Mouse (Mus musculus) neural tube, embryonic 13.5 days (tissue): ENCODE data around the gene Rbp7. TPM values are rescaled to one million over a fixed set of nuclear protein-coding genes. Genes with fewer than 3 reads are reported as not detected.

Source experiments
- ATAC-seq: fragments of 200-750 bp; cut with Nextera tagmentation; 2 replicates; pipeline ENCODE4 v1.8.0; 2017; ENCODE audit warnings: low read depth, mild to moderate bottlenecking, moderate TSS enrichment, moderate library complexity
- H3K27ac ChIP-seq: fragments of 300-500 bp; sonication (generic); replicated peaks from 2 replicates; pipeline ENCODE4 v1.5.1; 2015; ENCODE audit warnings: moderate library complexity, mild to moderate bottlenecking, inconsistent platforms
- H3K27me3 ChIP-seq: fragments of 300-500 bp; sonication (generic); 2 replicates; pipeline ENCODE4 v1.6.1; 2015; ENCODE audit warnings: mild to moderate bottlenecking, inconsistent platforms
- H3K36me3 ChIP-seq: fragments of 300-500 bp; sonication (generic); 2 replicates; pipeline ENCODE4 v1.6.1; 2015; ENCODE audit warnings: mild to moderate bottlenecking, inconsistent platforms
- H3K4me1 ChIP-seq: fragments of 300-500 bp; sonication (generic); replicated peaks from 2 replicates; pipeline ENCODE4 v1.6.1; 2015; ENCODE audit warnings: inconsistent platforms
- H3K4me2 ChIP-seq: fragments of 300-500 bp; sonication (generic); 2 replicates; pipeline ENCODE4 v1.6.1; 2015; ENCODE audit warnings: inconsistent platforms, mild to moderate bottlenecking, moderate library complexity
- H3K4me3 ChIP-seq: fragments of 300-500 bp; sonication (generic); 2 replicates; pipeline ENCODE4 v1.5.1; 2015; ENCODE audit warnings: mild to moderate bottlenecking, inconsistent platforms
- H3K9ac ChIP-seq: fragments of 300-500 bp; sonication (generic); 2 replicates; pipeline ENCODE4 v1.6.1; 2015; ENCODE audit warnings: moderate library complexity, mild to moderate bottlenecking, inconsistent platforms
- H3K9me3 ChIP-seq: fragments of 300-500 bp; sonication (generic); 2 replicates; pipeline ENCODE4 v1.6.1; 2016; ENCODE audit warnings: inconsistent platforms
- WGBS: fragments of 180-500 bp; shearing (Covaris S2); methylation state at CpG from one replicate; pipeline ENCODE4 v1.1.7; 2015; 5-methylcytosine and 5-hydroxymethylcytosine counted together
- polyA plus RNA-seq: library from polyadenylated mRNA; unstranded; fragments of >200 nt; fragmentation: Nextera tagmentation; extraction: Ambion mirVana; gene quantifications from 2 replicates; pipeline ENCODE4 v1.2.1, GENCODE M21; 2015

The Rbp7 gene
- not detected in 2 replicates for polyA plus RNA-seq

DNA sequence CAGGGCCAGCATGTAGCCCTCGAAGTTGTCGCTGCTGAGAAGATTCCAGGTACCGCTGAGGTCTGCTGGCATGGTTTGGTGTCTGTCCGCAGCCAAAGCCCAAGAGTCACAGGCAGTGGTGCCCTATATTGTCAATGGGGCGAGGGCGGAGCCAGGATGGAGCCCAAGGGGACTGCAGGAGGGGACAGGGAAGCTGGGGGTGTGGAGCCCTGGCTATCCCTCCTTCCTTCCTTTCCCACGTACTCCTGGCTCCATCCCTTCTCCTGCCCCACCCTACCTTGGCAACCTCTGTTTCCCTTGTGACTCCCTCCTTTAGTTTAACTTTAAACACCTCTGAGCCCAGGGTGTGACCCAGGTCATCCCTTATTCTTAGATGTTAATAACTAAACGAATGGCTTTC lies at the start of gene Rbp7:
Gene Rbp7 (minus strand): TSS at position 100 of the 400 bp plus-strand sequence.
- no peak for ATAC-seq
- H3K36me3 ChIP-seq: no peaks in the 10 kb centered on the region
- no peak within 1 kb of the TSS for H3K4me2 ChIP-seq
- no peaks in the 10 kb centered on the region for H3K9me3 ChIP-seq
- no peaks in the 10 kb centered on the region for H3K27me3 ChIP-seq
- no peak within 1 kb of the TSS for H3K4me3 ChIP-seq
- no peak within 1 kb of the TSS for H3K9ac ChIP-seq
- 58% methylated on average over 8 of the region's 8 CpGs for WGBS
- no peak within 1 kb of the TSS for H3K27ac ChIP-seq
- H3K4me1 ChIP-seq: no peaks in the 10 kb centered on the region; the same call in 1 of the 2 replicates

DNA sequence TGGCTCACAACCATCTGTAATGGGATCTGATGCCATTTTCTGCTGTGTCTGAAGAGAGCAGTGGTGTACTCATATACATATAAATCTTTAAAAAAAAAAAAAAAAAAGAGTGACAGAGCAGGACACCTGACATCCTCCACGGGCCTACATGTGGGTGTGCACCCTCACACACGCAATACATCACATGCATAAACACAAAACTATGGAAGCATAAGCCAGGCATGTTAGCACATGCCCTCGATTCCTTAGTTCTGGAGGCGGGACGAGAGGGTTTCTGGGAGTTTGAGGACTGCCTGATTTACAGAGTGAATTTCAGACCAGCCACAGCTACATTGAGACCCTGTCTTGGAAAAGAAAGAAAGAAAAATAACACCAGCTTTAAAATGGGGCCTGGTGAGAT lies 49.6 kb upstream of the Rbp7 start:
- no peaks in the 10 kb centered on the region for H3K9me3 ChIP-seq
- no peak overlapping the region for H3K9ac ChIP-seq
- ATAC-seq: no peak
- H3K4me2 ChIP-seq: no peak overlapping the region
- H3K4me3 ChIP-seq: no peak overlapping the region
- peaks cover 11% of the 10 kb centered on the region; the same call in 1 of the 2 replicates for H3K4me1 ChIP-seq
- H3K27ac ChIP-seq: no peak overlapping the region
- WGBS: 69% methylated on average over 5 of the region's 5 CpGs
- no peaks in the 10 kb centered on the region for H3K27me3 ChIP-seq
- H3K36me3 ChIP-seq: peaks cover 30% of the 10 kb centered on the region

DNA sequence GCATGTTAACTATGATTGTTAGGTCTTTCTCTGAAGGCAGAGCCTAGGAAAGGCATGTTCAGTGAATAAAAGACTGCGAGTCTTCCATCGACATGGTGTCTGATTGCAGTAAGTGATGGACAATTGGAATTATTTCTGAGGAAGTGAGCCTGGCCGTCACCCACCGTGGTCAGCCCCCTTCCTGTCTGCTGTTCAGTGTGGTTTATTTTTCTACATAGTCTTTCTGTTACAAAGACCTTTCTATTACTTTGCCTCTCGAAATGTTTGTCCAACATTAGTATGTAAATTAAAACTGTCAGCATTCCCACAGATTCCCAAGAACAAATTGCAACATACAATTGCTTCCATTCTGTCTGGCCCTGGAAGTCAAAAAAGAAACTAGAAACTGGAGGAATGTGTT lies 45.0 kb upstream of the Rbp7 start:
- Histone ChIP-seq H3K9ac (no peak overlapping the region), H3K9me3 (no peaks in the 10 kb centered on the region), H3K27ac (no peak overlapping the region), H3K4me3 (no peak overlapping the region), H3K4me2 (no peak overlapping the region), H3K36me3 (peaks cover 68% of the 10 kb centered on the region), H3K4me1 (peaks cover 21% of the 10 kb centered on the region), H3K27me3 (no peaks in the 10 kb centered on the region)
- WGBS: 82% methylated on average over 5 of the region's 5 CpGs
- ATAC-seq: no peak

DNA sequence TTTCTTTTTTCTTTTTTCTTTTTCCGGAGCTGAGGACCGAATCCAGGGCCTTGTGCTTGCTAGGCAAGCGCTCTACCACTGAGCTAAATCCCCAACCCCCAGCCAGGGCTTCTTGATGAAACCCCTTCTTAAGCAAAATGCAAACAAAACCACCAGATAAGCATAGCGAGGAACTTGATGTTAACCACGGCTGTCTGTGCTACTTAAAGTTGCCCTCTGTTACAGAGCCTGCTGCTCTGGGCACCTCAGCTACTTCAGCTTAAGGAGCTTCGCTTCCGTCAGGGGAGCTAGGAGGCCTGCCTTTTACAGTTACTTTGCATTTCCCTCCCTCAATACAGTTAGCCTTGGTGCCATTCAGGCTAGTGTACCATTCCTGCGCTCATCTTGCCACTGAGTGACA lies 44.1 kb upstream of the Rbp7 start:
- Histone ChIP-seq H3K9me3 (no peaks in the 10 kb centered on the region), H3K27me3 (no peaks in the 10 kb centered on the region), H3K4me2 (no peak overlapping the region), H3K9ac (no peak overlapping the region), H3K27ac (no peak overlapping the region), H3K4me3 (no peak overlapping the region), H3K36me3 (peaks cover 77% of the 10 kb centered on the region), H3K4me1 (peaks cover 15% of the 10 kb centered on the region)
- 89% methylated on average over 8 of the region's 8 CpGs for WGBS
- ATAC-seq: no peak

- Histone ChIP-seq H3K27me3 (no peaks in the 10 kb centered on the region), H3K27ac (peak overlapping the region; percentile 67), H3K4me1 (peaks cover 15% of the 10 kb centered on the region), H3K4me2 (no peak overlapping the region), H3K9me3 (no peaks in the 10 kb centered on the region), H3K36me3 (peaks cover 81% of the 10 kb centered on the region), H3K4me3 (no peak overlapping the region), H3K9ac (no peak overlapping the region)
- 10% methylated on average over 2 of the region's 2 CpGs for WGBS
- ATAC-seq: peak; percentile 63; the same call in 1 of the 2 replicates
Measured at GRCm38 (mm10) chr4:149496612-149497011, 41.8 kb upstream of the Rbp7 start.

DNA sequence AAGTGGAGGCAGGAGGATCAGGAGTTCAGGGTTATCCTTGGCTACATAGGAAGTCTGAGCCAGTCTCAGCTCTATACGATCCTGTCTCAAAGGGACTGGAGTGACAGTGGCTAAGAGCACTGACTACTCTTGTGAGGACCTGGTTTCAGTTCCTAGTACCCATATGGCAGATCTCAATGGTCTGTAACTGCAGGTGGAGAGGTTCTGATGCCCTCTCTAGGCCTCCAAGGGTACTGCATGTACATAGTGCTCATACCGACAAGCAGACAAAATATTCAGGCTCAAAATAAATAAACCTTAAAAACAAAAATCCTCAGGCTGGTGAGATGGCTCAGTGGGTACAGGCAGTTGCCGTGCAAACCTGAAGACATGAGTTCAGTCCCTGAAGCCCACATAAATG lies 36.4 kb upstream of the Rbp7 start:
- Histone ChIP-seq H3K9ac (no peak overlapping the region), H3K9me3 (no peaks in the 10 kb centered on the region; the same call in 1 of the 2 replicates), H3K27me3 (no peaks in the 10 kb centered on the region), H3K36me3 (peaks cover 87% of the 10 kb centered on the region), H3K4me3 (no peak overlapping the region), H3K27ac (no peak overlapping the region), H3K4me2 (no peak overlapping the region), H3K4me1 (peaks cover 20% of the 10 kb centered on the region)
- ATAC-seq: no peak
- 98% methylated on average over 3 of the region's 3 CpGs for WGBS

DNA sequence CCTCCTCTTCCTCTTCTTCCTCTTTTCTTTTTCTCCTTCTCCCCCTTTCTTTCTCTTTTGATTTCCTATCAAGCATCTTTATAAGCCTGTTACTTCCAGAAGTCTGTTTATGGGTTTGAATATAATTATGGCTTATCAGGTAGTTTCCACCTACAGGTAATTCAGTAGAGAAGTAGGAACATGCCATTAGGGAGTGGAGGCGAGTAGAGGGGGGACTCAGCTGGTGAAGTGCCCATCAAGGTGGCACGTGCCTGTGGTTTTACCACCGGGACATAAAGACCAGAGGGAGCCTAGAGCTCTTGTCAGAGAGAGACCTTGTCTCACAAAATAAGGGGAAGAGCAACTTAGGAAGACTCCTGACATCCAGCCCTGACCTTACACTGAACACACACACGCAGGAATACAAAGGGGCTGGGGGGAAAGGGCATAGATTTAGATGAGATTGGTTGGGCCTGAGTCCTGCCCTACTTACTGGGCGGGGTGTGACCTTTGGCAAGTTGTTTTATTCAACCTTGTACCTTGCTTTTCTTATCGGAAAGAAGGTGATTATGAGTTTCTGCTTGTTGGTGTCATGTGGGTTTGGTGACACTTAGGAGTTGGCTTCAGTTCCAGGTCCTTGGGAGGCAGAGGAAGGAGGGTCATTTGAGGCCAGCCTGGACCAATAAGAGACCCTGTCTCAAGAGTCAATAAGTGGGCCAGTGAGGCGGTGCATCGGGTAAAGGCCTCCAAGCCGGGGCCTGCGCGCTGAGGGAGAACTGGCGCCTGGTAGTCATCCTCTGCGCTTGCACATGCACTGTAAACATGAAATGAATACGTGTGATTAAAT lies 34.9 kb upstream of the Rbp7 start:
- H3K9me3 ChIP-seq: no peaks in the 10 kb centered on the region; the same call in 1 of the 2 replicates
- H3K9ac ChIP-seq: no peak overlapping the region
- peaks cover 74% of the 10 kb centered on the region for H3K36me3 ChIP-seq
- no peak overlapping the region for H3K4me2 ChIP-seq
- no peak overlapping the region for H3K27ac ChIP-seq
- WGBS: 96% methylated on average over 14 of the region's 14 CpGs
- no peaks in the 10 kb centered on the region for H3K27me3 ChIP-seq
- peaks cover 22% of the 10 kb centered on the region for H3K4me1 ChIP-seq
- no peak for ATAC-seq
- H3K4me3 ChIP-seq: no peak overlapping the region

GRCm38 (mm10) chr4:149487729-149488128 lies 33.0 kb upstream of the Rbp7 start:
- no peak for ATAC-seq
- Histone ChIP-seq H3K9me3 (no peaks in the 10 kb centered on the region; the same call in 1 of the 2 replicates), H3K27ac (no peak overlapping the region), H3K9ac (no peak overlapping the region), H3K4me1 (peaks cover 31% of the 10 kb centered on the region), H3K27me3 (no peaks in the 10 kb centered on the region), H3K4me2 (no peak overlapping the region), H3K36me3 (peaks cover 57% of the 10 kb centered on the region), H3K4me3 (no peak overlapping the region)
- WGBS: 94% methylated on average over 12 of the region's 12 CpGs

GRCm38 (mm10) chr4:149485825-149486206 lies 31.0 kb upstream of the Rbp7 start:
- H3K4me1 ChIP-seq: peaks cover 31% of the 10 kb centered on the region
- peak overlapping the region; percentile 75 for H3K4me3 ChIP-seq
- no peaks in the 10 kb centered on the region for H3K9me3 ChIP-seq
- 1% methylated on average over 10 of the region's 10 CpGs for WGBS
- no peaks in the 10 kb centered on the region for H3K27me3 ChIP-seq
- peak overlapping the region; percentile 79 for H3K9ac ChIP-seq
- ATAC-seq: no peak; the same call in 1 of the 2 replicates
- peak overlapping the region; percentile 71 for H3K4me2 ChIP-seq
- H3K27ac ChIP-seq: no peak overlapping the region; the same call in 1 of the 2 replicates
- H3K36me3 ChIP-seq: peaks cover 40% of the 10 kb centered on the region

DNA sequence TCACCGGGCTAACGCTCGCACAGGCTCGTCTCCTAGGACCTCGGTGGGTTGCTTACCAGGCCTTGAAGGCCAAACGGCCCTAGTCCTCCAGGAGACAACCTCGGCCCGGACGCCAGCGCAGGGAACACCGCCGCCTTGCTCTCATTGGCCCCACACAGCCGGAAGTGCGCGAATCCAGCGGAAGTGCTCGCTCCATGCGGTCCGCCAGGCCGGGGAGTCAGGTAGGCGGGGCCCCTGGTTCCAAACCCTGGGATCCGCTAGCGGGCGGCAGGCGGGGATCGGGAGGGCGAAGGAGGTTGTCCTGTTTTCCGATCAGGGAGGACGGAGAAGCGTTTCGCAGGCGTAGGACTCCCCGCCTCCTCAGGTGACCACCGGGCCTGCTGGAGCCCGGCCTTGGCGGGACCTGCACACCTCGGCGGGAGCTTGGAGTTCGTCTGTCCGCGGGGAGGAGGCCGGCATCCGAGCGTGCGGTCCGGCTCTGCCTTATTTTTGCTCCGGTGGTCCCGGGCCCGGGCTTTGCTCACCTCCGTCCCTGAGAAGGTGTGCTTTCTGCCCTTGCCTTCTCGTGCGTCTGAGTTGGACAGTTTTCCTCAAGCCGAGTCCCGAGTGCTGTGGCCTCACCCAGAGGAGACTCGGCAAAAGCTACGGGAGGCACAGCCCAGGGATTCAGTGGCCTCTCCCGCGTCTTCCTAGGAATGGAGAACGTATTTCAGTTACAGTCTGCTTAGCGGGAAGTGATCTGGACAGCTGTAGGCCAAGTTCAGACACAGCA lies 30.5 kb upstream of the Rbp7 start, which contains the start of the genes Nmnat1 and Lzic:
Gene Nmnat1 (minus strand): TSS at position 150 of the 772 bp plus-strand sequence.
Gene Lzic (plus strand): TSS at position 177 of the 772 bp plus-strand sequence.
- WGBS: under 1% methylated on average over 60 of the region's 60 CpGs
- H3K4me1 ChIP-seq: peaks cover 31% of the 10 kb centered on the region

GRCm38 (mm10) chr4:149484566-149484965 lies 29.8 kb upstream of the Rbp7 start:
- 53% methylated on average over 3 of the region's 3 CpGs for WGBS

More for the DNA sequence above, 30.5 kb upstream of the Rbp7 start, which contains the start of the genes Nmnat1 and Lzic:
- H3K9ac ChIP-seq: peak within 1 kb of the TSS; percentile 79
- no peaks in the 10 kb centered on the region for H3K9me3 ChIP-seq
- H3K27me3 ChIP-seq: no peaks in the 10 kb centered on the region
- H3K4me2 ChIP-seq: peak within 1 kb of the TSS; percentile 71
- peak within 1 kb of the TSS; percentile 75 for H3K4me3 ChIP-seq
- peak within 1 kb of the TSS; percentile 70 for H3K27ac ChIP-seq
- peaks cover 36% of the 10 kb centered on the region for H3K36me3 ChIP-seq
- ATAC-seq: peak; percentile 98

GRCm38 (mm10) chr4:149477078-149477477 lies 22.3 kb upstream of the Rbp7 start, which contains the start of gene Tmem274:
Gene Tmem274 (plus strand): TSS chr4:149477378.
- WGBS: 84% methylated on average over 11 of the region's 11 CpGs
- Histone ChIP-seq H3K36me3 (peaks cover 14% of the 10 kb centered on the region), H3K9ac (no peak within 1 kb of the TSS), H3K4me3 (no peak within 1 kb of the TSS), H3K9me3 (no peaks in the 10 kb centered on the region), H3K4me2 (no peak within 1 kb of the TSS), H3K27ac (no peak within 1 kb of the TSS), H3K27me3 (no peaks in the 10 kb centered on the region), H3K4me1 (no peaks in the 10 kb centered on the region)
- no peak for ATAC-seq

More at GRCm38 (mm10) chr4:149484566-149484965, 29.8 kb upstream of the Rbp7 start:
- Histone ChIP-seq H3K4me1 (peaks cover 31% of the 10 kb centered on the region), H3K27me3 (no peaks in the 10 kb centered on the region), H3K9me3 (no peaks in the 10 kb centered on the region), H3K36me3 (peaks cover 29% of the 10 kb centered on the region), H3K4me2 (peak overlapping the region; percentile 71), H3K4me3 (peak overlapping the region; percentile 75), H3K9ac (peak overlapping the region; percentile 79), H3K27ac (peak overlapping the region; percentile 70; the same call in 1 of the 2 replicates)
- ATAC-seq: peak; percentile 36; the same call in 1 of the 2 replicates
